Mouse (Mus musculus): ENCODE data around the gene Cyp2u1.

DNA sequence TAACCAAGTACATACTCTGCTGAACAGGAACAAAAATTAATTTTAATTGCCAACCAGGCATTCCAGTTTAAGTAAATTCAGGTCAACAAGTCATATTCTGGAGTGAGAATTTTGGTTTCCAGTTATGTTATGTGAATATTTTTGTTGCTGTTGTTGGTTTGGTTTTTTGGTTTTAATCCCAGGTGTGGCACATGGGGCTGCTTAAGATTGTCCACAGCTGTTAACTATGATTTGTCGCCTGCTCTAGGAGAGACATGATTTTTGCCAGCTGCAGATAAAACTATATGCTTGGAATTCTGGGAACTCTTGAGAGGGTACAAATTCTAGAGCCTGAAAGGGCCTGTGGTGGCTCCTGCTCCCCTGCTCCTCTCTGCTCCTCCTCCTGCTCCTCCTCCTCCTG, 14.1 kb upstream of the Cyp2u1 start:
- TF ChIP-seq CTCF (IDR thresholded peaks at IDR 0.05; ENCODE audit: extremely low read depth, insufficient read depth, insufficient read length, insufficient replicate concordance) (no peak), POLR2A (IDR thresholded peaks at IDR 0.05; ENCODE audit: low read depth, low read length) (no peak)
